Mouse (Mus musculus) neural tube, embryonic 10.5 days (tissue): ENCODE measurements around the gene Zfp446.
A peak's percentile ranks its signal among the peaks of the same experiment; 100 is the strongest.
"Not testable (repeated sequence)": the region's sequence is repeated elsewhere in the genome, so short reads cannot be mapped to it uniquely, and the experiment has no call there.

Source experiments
- DNase-seq: peaks from one replicate; pipeline ENCODE4 v3.0.0-alpha.2; 2017; ENCODE audit warnings: low spot score; ENCODE audit errors: extremely low spot score

Zfp446 gene

GRCm38 (mm10) chr7:12977682-12978389 is at the start of gene Zfp446:
TSS of gene Zfp446 (plus strand) at chr7:12977848.
- DNase-seq = peak; percentile 98

GRCm38 (mm10) chr7:12933615-12934140 is 44.0 kb upstream of the Zfp446 start:
- no peak for DNase-seq

DNA sequence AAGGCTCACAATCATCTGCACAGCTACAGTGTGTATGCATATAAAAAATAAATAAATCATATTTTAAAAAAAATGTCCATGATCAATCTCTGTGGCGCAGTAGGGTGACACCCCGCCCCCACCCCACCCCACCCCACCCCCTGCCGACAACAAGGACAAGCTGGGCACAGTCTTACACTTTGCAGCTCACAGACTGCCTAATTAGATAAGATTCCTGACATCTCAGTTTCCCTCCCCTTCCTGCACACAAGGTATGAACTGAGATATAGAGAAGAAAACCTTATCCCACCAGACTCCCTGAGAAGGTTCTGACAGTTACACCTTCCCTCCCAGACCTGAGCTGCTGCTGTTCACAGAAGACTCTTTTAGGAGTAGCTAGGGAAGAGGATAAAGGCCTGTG is 42.8 kb upstream of the Zfp446 start:
- DNase-seq = no peak

GRCm38 (mm10) chr7:12937254-12937803 is 40.3 kb upstream of the Zfp446 start:
- DNase-seq = not testable (repeated sequence)

GRCm38 (mm10) chr7:12940599-12940998 is 37.0 kb upstream of the Zfp446 start:
- no peak for DNase-seq

- no peak for DNase-seq
These were observed 34.2 kb upstream of the Zfp446 start for GRCm38 (mm10) chr7:12943488-12943887.

GRCm38 (mm10) chr7:12949032-12949871 is 28.4 kb upstream of the Zfp446 start:
- peak; percentile 93 for DNase-seq

DNA sequence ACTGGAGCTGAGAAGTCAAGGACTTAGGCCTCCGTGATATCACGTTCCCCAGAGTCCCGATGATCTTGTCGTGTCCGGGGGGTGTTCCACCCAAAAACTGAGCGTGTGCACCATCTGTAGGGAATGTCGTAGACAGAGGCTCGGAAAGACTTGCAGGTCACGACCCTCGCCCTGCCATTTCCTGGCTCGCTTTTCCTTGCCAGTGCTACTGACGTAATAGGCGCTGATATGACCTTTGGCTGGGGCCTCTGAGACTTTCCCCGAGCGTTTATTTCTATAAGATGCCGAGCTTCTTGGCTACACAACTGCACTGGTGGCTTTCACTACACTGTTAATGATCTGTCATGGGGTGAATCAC is 27.8 kb upstream of the Zfp446 start:
- no peak for DNase-seq

DNA sequence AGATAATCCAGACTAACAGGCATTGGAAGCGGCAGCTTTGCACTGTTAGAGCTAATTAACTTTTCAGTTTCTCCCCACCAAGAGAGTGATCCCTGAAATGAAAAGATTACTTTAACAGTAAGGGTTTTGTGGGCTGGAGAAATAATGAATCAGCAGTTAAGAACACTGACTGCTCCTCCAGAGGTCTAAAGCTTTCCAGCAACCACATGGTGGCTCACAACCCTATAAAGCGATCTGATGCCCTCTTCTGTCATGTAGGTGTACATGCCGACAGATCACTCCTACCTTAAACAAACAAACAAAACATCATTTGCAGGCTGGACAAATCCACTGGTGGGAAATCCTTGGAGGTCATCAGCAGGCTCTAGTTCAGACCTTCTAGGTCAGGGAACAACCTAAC is 22.8 kb upstream of the Zfp446 start:
- no peak for DNase-seq

- no peak for DNase-seq
These were observed 20.1 kb upstream of the Zfp446 start for GRCm38 (mm10) chr7:12957511-12957910.

GRCm38 (mm10) chr7:12958948-12959347 is 18.7 kb upstream of the Zfp446 start:
- no peak for DNase-seq

- no peak for DNase-seq
These were observed 17.9 kb upstream of the Zfp446 start for GRCm38 (mm10) chr7:12959718-12960117.

- DNase-seq = peak; percentile 65
These were observed 16.0 kb upstream of the Zfp446 start for GRCm38 (mm10) chr7:12961511-12962141.

- peak; percentile 82 for DNase-seq
These were observed 12.0 kb upstream of the Zfp446 start, which contains the start of gene Zfp324 for GRCm38 (mm10) chr7:12965678-12966091. TSS of gene Zfp324 (plus strand) at chr7:12965838.

DNA sequence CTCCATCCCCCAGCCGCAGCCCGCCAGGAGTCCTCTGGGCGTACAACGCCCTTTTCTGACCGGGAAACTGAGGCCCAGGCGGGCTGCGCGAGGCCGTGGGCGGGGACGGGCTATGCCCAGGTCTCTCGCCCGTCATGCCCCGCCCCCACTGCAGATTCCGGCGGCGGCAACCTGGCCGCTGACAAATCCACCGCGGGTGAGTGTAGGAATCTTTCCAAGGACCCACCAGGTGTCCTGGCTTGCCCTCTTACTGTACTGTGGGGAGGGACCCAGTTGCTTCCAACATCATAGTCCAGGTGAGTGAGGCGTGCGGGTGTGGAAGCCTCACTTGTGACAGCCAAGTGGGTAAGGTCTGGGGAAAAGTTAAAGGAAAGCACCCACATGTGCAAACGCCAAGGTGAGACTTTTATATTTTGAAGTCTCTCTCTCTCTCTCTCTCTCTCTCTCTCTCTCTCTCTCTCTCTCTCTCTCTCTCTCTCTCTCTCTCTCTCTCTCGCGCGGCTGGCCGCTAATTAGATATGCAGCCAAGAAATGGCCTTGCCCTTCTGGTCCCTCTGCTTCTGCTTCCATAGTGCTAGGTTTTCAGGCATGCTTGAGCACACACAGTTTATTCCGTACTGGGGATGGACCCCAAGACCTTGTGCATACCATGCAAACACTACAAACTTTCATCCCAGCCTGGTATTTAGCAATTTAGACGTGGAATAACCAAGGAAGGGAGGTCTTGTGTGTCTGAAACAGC is 11.4 kb upstream of the Zfp446 start:
- DNase-seq = peak; percentile 63

DNA sequence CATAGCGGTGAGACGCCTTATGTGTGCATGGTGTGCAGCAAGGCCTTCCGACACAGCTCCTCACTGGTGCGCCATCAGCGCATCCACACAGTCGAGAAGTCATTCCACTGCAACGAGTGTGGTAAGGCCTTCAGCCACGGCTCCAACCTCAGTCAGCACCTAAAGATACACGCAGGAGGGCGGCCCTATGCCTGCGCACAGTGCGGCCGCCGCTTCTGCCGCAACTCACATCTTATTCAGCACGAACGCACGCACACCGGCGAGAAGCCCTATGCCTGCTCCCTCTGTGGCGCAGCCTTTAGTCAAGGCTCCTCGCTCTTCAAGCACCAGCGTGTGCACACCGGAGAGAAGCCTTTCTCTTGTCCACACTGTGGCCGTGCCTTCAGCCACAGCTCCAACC is 6.7 kb upstream of the Zfp446 start:
- no peak for DNase-seq

DNA sequence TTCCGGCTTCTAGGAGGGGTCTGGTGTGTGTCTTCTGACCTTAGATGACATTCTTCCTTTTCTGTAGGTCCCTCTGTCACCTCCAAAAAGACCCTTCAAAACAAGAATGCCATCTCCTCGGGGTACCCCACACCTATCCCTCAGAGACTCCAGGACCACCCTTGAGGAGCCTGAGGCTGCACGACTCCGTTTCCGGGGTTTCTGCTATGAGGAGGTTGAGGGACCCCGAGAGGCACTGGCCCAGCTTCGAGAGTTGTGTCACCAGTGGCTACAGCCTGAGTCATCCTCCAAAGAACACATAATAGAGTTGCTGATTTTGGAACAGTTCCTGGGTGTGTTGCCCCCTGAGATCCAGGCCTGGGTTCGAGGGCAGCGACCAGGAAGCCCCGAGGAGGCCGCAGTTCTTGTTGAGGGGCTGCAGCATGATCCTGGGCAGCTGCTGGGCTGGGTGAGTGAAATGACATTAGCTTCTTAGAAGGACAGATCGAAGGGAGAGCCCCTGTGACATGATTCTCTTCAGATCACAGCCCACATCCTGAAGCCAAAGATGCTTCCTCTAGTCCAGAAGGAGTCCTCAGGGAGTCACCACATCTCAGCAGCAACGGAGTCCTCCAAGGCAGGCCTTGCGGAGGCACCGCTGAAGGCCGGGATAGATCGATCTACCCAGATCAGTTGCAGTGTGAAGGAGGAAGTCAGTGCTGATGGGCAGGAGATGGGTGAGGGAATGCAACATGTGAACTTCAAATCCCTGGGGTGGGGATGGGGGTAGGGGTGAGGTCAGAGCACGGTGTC is 1.5 kb downstream of the Zfp446 start:
- no peak for DNase-seq

DNA sequence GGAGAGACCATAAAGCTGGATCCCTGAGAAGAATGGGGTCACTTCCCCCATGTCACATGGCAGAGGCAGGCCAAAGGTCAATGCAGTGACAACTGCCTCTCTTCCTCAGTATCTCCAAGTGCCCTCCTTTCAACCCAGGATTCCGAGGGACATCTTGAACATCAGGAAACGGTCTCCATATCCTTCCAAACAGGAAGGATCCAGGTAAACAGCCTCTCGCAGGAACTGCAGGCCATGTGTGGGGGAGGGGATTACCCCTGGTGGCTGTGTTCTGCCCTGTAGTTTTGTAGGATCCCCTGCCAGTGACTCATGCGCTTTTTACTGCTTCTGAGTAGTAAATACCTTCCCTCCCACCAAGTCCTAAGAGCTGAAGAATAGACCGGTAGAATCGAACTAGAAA is 2.1 kb downstream of the Zfp446 start:
- DNase-seq = no peak

- DNase-seq = no peak
These were observed 2.6 kb downstream of the Zfp446 start for GRCm38 (mm10) chr7:12980291-12980690.

DNA sequence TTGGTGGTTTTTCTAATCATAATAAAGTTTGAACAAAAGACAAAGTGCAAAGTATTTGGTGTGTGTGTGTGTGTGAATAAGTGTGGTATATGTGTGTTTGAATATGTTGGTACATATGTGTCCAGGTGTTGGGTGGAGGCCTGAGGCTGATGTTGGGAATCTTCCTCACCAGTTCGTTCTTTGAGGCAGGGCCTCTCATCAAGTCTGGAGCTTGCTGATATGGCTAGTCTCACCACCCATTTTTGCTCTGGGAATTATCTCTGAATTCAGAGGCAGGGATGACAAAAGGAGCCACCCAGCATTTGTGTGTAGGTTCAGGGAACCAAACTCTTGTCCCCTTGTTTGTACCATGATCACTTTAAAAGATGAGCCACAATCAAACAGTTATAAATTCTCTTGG is 8.1 kb downstream of the Zfp446 start:
- no peak for DNase-seq
